Mouse (Mus musculus) liver, embryonic 14.5 days (tissue): ENCODE data around the gene Exoc6b. TPM values are rescaled to one million over a fixed set of nuclear protein-coding genes. Genes with fewer than 3 reads are reported as not detected.

Experiments used
- ATAC-seq: fragments of 200-750 bp; cut with Nextera tagmentation; 2 replicates; pipeline ENCODE4 v1.8.0; 2017; ENCODE audit warnings: moderate number of reproducible peaks, mild to moderate bottlenecking, moderate library complexity; ENCODE audit not compliant: insufficient read depth
- DNase-seq, 3 experiments: peaks; one replicate each; pipeline ENCODE4 v3.0.0-alpha.2; 2012 to 2013; ENCODE audit warnings: low read depth in 3 of 3, low spot score in 3 of 3
- H3K27ac ChIP-seq: fragments of 300-500 bp; sonication (generic); 2 replicates; pipeline ENCODE4 v1.5.1; 2014; ENCODE audit warnings: moderate library complexity, mild to moderate bottlenecking, control low read depth, inconsistent platforms
- H3K27me3 ChIP-seq: fragments of 300-500 bp; sonication (generic); 2 replicates; pipeline ENCODE4 v1.6.1; 2014; ENCODE audit warnings: mild to moderate bottlenecking, low read length, moderate library complexity; ENCODE audit not compliant: control insufficient read depth, insufficient read depth
- H3K36me3 ChIP-seq: fragments of 300-500 bp; sonication (generic); replicated peaks from 2 replicates; pipeline ENCODE4 v1.6.1; 2014; ENCODE audit warnings: low read depth; ENCODE audit not compliant: control insufficient read depth, insufficient read depth
- H3K4me1 ChIP-seq, 2 experiments: fragments of 200-500 bp in 1 of 2; fragments of 300-500 bp in 1 of 2; sonication (generic) in 1 of 2; replicated peaks; 2 replicates each; pipeline ENCODE4 v1.6.1; 2012 to 2014; ENCODE audit warnings: antibody characterized with exemption in 1 of 2, inconsistent platforms in 1 of 2, low read length in 1 of 2; ENCODE audit not compliant: control insufficient read depth in 2 of 2, insufficient read depth in 2 of 2
- H3K4me2 ChIP-seq: fragments of 300-500 bp; sonication (generic); 2 replicates; pipeline ENCODE4 v1.6.1; 2014; ENCODE audit warnings: low read depth, mild to moderate bottlenecking, control low read depth, moderate library complexity
- H3K4me3 ChIP-seq, 2 experiments: fragments of 200-500 bp in 1 of 2; fragments of 300-500 bp in 1 of 2; sonication (generic) in 1 of 2; 2 replicates each; pipeline ENCODE4 v1.5.1; 2012 to 2014; ENCODE audit warnings: low read depth in 2 of 2, low read length in 2 of 2, mild to moderate bottlenecking in 2 of 2, control low read depth in 1 of 2, inconsistent platforms in 1 of 2, moderate library complexity in 1 of 2; ENCODE audit not compliant: insufficient read depth in 1 of 2
- H3K9ac ChIP-seq: fragments of 300-500 bp; sonication (generic); replicated peaks from 2 replicates; pipeline ENCODE4 v1.6.1; 2014; ENCODE audit warnings: mild to moderate bottlenecking, control low read depth, moderate library complexity
- H3K9me3 ChIP-seq: fragments of 300-500 bp; sonication (generic); 2 replicates; pipeline ENCODE4 v1.6.1; 2016; ENCODE audit warnings: low read length, mixed read lengths; ENCODE audit not compliant: control insufficient read depth
- CTCF ChIP-seq: IDR thresholded peaks from 2 replicates; pipeline ENCODE4 v1.5.1; 2016; ENCODE audit warnings: antibody characterized with exemption, low read depth, control low read depth
- EP300 ChIP-seq: IDR thresholded peaks from 2 replicates; pipeline ENCODE4 v1.6.1; 2016; ENCODE audit warnings: antibody characterized with exemption, low read depth
- WGBS: fragments of 180-500 bp; shearing (Covaris S2); extraction: QIAGEN DNeasy Blood & Tissue Kit; methylation state at CpG from one replicate; pipeline ENCODE4 v1.1.7; 2014; ENCODE audit not compliant: insufficient replicate concordance; 5-methylcytosine and 5-hydroxymethylcytosine counted together
- polyA plus RNA-seq, 2 experiments: library from polyadenylated mRNA; depleted of rRNA in 1 of 2; stranded (reverse) in 1 of 2; unstranded in 1 of 2; fragments of >200 nt; fragmentation: Nextera tagmentation in 1 of 2; extraction: Ambion mirVana in 1 of 2; gene quantifications; 2 replicates each; pipeline versions ENCODE4 v1.2.1 to v1.2.3; 2012 to 2014

The Exoc6b gene
- polyA plus RNA-seq, 2 experiments: 1.0 to 2.9 TPM

DNA sequence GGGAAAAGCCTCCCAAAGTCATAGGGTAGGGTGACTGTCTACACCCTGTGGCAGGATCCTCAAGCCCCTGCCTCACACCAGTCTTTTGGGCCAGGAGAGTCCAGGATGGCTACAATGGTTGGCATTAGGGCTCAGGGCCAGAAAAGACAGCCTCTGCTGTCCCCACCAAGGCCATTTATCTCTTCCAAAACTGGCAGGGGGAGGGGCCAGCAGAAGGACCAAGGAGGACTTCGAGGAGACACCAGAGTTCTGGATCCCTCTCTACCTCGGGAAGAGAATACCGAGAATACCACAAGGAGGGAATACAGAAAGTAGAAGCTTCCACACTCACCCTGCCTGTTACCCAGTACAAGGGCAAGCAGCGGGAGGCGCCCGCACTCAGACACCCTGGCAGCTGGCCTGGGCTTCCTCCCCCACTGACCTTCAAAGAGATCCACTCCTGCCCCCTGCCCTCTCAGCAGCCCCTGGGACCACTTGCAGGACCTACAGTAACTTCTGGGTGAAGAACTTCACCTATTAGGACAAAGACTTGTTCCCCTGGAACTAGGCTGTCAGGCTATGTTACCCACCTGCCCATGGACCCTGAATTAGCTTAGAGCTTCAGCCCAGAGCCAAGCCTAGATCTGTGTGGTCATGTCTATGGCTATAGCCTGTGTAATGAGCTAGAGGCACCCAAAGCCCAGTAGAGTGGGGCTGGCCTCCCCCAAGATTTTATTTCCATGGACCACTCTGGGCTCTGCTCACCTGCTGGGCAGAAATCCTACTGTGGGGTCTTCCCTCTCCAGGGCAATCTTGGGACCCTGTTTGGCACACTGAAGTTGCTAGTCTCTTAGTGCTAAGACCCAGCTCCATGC is 488.1 kb downstream of the Exoc6b start:
- no peaks in the 10 kb centered on the region for H3K9me3 ChIP-seq
- no peak for DNase-seq
- H3K4me3 ChIP-seq: no peak overlapping the region
- no peak overlapping the region for H3K27ac ChIP-seq
- WGBS: 60% methylated on average over 6 of the region's 6 CpGs
- H3K4me2 ChIP-seq: no peak overlapping the region
- no peaks in the 10 kb centered on the region for H3K36me3 ChIP-seq
- 0 out of 4 replicates have a peak, but pooled peaks cover 0 to 2% of the 10 kb centered on the region in 2 experiments for H3K4me1 ChIP-seq
- no peak for ATAC-seq
- TF ChIP-seq CTCF (no peak), EP300 (no peak)
- H3K9ac ChIP-seq: no peak overlapping the region
- peaks cover 50% of the 10 kb centered on the region for H3K27me3 ChIP-seq

DNA sequence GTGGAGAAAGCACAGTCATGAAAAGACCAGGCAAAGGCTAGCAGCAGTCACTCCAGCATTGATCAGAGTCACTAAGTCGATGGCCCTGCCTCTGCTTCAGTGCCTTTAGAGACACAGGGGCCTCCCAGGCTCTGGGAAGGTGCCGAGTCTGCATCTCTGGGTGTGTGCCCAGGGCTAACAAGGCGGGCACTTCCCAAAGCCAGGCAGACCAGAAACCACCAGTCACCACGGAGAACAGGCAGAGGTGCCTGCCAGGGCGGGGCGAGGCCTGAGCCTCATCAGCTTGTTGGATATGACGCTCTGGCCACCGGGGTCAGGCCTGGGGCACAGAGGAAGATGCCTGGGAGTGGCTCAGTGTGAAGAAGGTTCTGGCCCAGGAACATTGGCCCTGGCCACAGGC is 489.8 kb downstream of the Exoc6b start:
- H3K36me3 ChIP-seq: no peaks in the 10 kb centered on the region
- H3K27me3 ChIP-seq: peaks cover 33% of the 10 kb centered on the region
- no peak for DNase-seq
- H3K9ac ChIP-seq: no peak overlapping the region
- 0 out of 4 replicates have a peak, but pooled peaks cover 0 to 2% of the 10 kb centered on the region in 2 experiments for H3K4me1 ChIP-seq
- 60% methylated on average over 8 of the region's 8 CpGs for WGBS
- ATAC-seq: no peak
- H3K27ac ChIP-seq: no peak overlapping the region
- no peak overlapping the region for H3K4me2 ChIP-seq
- H3K9me3 ChIP-seq: no peaks in the 10 kb centered on the region
- H3K4me3 ChIP-seq: no peak overlapping the region
- TF ChIP-seq CTCF: no peak
- TF ChIP-seq EP300: no peak

DNA sequence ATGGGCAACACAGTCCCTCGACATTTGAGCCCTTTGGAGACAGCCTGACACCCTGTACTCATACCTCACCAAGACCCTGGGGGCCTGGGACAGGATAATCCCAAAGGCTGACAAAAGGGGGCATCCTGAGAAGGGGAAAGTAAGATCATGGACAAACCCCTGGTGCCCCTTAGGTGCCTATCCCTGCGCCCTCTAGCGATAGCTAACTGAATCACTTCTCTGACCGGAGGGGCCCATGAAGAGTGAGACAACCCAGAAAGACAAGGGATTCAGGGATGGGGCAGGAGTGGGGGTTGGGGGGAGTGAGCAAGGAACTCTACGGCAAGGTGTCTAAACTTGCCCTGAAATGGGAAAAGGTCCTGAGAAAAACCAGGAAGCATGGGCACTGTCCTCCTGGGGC is 490.4 kb downstream of the Exoc6b start:
- TF ChIP-seq EP300 (no peak), CTCF (peak; percentile 71)
- Histone ChIP-seq H3K27ac (no peak overlapping the region), H3K9me3 (no peaks in the 10 kb centered on the region), H3K9ac (no peak overlapping the region), H3K36me3 (no peaks in the 10 kb centered on the region), H3K27me3 (peaks cover 28% of the 10 kb centered on the region), H3K4me1 (no peaks in the 10 kb centered on the region), H3K4me2 (no peak overlapping the region), H3K4me3 (no peak overlapping the region)
- DNase-seq (no peak), ATAC-seq (no peak)
- 9% methylated on average over 5 of the region's 5 CpGs for WGBS

GRCm38 (mm10) chr6:84577898-84578297 is 491.4 kb downstream of the Exoc6b start:
- Histone ChIP-seq H3K4me3 (no peak overlapping the region), H3K4me2 (no peak overlapping the region), H3K36me3 (no peaks in the 10 kb centered on the region), H3K9me3 (no peaks in the 10 kb centered on the region), H3K27ac (no peak overlapping the region), H3K27me3 (peaks cover 17% of the 10 kb centered on the region), H3K4me1 (no peaks in the 10 kb centered on the region), H3K9ac (no peak overlapping the region)
- TF ChIP-seq EP300 (no peak), CTCF (no peak)
- WGBS: 61% methylated on average over 4 of the region's 4 CpGs
- DNase-seq (no peak), ATAC-seq (no peak)

DNA sequence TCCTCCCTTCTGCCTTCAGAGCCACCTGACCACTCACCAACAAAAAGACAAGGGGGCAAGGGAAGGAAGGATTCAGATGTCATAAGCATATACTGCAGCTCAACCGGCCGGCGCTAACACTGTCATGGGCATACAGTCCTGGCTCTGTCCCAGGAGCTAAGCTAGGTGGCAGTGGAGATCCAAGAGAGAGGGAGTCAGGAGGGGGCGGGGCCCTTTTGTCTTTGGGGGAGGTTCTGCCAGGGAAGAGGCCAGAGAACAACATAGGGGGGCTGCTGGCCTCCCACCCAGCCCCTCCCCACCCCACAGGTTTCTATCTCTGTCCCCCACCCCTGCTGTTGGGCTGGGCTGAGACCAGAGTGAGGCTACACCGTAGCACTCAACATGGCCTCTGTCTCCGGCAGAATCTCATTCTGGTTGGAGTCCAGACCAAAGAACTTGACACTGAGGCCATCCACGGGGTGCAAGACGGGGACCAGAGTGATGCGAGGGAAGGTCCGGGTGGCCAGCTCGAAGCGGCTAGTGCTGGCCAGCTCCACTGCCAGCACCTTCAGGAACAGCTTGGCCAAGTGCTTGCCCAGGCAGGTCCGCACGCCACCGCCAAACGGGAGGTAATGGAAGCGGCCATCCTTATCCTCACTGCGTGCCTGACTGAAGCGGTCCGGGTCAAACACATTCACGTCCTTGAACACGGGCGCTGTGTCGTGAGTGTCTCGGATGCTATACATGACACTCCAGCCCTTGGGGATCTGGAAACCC is 495.2 kb downstream of the Exoc6b start:
- Histone ChIP-seq H3K4me2 (no peak overlapping the region), H3K27ac (no peak overlapping the region), H3K4me1 (no peaks in the 10 kb centered on the region), H3K4me3 (no peak overlapping the region), H3K36me3 (no peaks in the 10 kb centered on the region), H3K9ac (no peak overlapping the region), H3K27me3 (no peaks in the 10 kb centered on the region), H3K9me3 (no peaks in the 10 kb centered on the region)
- DNase-seq (no peak), ATAC-seq (no peak)
- TF ChIP-seq EP300: no peak
- peak; percentile 45 for TF ChIP-seq CTCF
- WGBS: 57% methylated on average over 24 of the region's 25 CpGs
